Mouse (Mus musculus): ENCODE data around the gene Anxa9. TPM values are rescaled to one million over a fixed set of nuclear protein-coding genes. Genes with fewer than 3 reads are reported as not detected.

The Anxa9 gene
- total RNA-seq, 2 experiments from 2014 or later: 5.4 to 15.5 TPM

DNA sequence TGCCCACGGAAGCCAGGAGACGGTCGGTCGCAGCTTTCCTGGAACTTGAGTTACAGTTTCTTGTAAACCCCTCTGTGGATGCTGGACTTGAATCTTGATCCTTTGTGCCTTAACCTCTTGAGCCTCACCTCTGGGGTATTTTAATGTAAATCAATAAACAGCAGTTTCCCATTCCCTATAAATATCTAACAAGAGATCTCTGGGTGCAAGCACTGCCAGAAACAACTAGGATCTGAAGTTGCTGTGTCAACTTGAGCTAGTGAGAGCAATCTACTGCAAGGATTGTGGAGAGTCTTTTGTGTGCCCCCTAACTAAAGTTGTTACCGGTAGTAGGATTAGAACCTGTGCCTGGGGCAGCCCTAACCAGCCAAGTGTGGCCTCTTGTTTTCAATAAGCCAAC is 21.6 kb downstream of the Anxa9 start:
- no peak for ATAC-seq (replicated peaks; ENCODE audit: poor library complexity, severe bottlenecking)

DNA sequence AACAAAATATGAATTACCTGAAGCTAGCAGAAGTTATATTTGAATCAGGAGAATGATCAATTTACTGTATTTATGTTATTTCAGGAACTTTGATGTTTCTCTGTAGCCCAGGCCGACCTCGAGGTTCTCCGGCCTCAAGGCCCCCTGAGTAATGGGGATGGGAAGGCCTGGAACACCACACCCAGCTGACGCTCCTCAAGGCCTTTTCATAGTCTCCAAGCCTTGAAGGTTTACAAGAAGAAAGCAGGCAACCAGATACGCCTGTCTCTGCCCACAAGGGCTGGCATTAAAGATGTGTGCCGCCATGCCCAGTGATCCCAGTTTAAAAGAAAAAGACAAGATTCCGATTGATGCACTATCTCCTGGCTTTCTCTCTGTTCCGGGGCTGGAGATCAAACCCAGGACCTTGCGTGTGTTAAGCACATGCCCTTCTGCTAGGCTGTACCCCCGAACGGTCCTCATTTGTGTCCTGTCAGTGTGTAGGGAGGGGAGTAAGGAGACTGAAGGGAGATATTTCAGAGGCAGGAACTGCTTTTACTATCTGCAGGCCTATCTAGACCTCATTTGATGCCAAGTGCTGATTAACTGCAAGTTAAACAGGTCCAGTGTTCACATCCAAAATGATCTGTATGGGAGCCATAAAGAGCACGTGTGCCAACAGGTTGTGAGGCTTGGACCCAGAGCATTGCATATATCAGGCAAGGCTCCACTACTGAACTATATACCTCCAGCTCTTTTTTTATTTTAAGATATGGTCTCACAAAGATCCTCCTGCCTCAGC is 22.3 kb downstream of the Anxa9 start:
- no peak for ATAC-seq (replicated peaks; ENCODE audit: poor library complexity, severe bottlenecking)

DNA sequence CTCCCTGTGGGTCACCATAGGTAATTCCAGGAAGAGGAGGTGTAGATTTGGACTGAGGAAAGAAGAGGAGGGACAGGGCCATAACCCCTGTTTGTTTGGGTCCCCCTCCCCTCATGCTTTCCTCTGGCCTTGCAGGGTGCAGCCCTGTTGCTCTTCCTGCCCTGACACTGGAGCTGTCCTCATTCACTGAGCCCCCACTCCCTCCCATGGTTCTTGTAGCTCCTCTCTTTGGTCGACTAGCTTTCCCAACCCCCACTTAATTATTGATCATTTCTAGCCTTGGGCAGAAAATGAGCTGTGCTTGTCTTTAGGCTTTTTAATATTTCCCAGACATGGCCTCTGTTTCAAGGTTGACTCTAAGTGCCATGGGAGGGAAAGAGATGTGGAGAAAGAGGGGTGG is 22.9 kb downstream of the Anxa9 start:
- no peak for ATAC-seq (replicated peaks; ENCODE audit: poor library complexity, severe bottlenecking)

DNA sequence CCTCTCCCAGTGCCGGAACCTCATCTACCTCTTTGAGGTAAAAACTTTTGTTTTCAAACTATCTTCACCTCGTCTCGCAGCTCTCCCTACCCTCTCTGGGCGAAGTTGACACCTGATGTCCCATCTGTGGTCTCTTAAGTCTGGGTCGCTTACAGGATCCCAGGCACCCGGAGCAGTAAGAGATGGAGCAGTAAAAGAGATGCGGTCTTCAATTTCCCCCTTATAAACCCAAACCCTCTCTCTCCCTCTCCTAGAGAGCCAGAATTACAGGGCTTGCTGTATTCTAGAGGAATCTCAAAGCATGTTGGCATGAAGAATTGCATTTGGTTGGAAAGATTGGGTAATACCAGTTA is 23.4 kb downstream of the Anxa9 start:
- no peak for ATAC-seq (replicated peaks; ENCODE audit: poor library complexity, severe bottlenecking)

DNA sequence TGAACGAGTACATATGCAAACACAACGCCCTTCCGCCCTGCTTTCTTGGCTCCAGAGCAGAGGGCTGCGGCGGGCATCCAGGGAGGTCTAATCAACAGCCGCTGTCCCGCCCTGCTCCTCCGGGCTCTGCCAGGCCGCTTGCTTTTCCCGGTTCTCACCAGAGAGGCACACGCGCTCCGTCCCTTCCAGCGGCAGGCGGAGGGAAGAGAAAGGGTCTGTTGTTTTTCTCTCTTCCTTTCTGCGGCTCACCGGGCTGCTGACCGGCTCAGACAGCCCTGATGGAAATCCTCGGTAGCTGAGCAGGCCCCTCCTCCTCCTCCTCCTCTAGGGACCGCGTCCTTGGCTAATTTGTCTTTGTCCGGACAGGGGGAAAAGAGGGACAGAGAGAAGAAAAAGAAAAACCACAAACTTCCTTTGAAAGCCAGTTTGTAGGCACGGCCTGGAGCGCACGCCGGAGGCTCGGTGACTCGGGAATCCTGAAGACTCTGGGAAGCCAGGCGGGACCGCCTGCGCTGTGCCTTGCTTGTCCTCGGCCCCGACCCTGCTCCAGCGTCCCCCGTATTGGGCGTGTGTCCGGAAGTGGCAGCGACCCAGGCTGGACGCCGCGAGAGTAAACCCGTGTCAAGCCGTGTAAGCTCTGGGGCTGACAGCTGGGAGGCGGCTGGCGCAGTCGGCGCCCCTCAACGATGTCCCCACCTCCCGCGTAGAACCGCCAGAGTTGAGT is 23.9 kb downstream of the Anxa9 start:
- peak; percentile 46 for ATAC-seq (replicated peaks; ENCODE audit: poor library complexity, severe bottlenecking)

DNA sequence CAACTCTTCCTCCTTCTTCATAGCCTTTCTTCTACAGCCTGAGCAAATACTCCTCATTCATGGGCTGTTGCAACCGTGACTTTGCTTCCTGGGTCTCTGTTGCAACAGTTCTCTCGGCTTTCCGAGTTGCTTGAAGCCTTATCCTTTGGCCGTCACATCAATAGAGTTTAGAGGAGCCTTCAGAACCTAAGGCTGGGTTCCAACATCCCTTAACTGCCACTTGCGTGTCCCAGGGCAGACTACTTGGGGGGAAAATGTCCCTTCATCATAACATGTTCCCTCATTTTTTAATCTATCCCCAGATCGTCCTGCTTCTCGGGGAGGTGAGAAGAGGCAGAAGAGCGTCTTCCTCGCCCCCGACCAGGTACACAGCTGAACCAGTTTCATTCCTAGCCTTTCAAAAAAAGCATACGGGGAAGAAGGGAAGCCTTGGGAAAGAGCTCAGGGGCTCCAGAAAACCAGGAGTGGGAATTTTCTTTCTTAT is 24.6 kb downstream of the Anxa9 start:
- peak; percentile 53 for ATAC-seq (replicated peaks; ENCODE audit: poor library complexity, severe bottlenecking)

DNA sequence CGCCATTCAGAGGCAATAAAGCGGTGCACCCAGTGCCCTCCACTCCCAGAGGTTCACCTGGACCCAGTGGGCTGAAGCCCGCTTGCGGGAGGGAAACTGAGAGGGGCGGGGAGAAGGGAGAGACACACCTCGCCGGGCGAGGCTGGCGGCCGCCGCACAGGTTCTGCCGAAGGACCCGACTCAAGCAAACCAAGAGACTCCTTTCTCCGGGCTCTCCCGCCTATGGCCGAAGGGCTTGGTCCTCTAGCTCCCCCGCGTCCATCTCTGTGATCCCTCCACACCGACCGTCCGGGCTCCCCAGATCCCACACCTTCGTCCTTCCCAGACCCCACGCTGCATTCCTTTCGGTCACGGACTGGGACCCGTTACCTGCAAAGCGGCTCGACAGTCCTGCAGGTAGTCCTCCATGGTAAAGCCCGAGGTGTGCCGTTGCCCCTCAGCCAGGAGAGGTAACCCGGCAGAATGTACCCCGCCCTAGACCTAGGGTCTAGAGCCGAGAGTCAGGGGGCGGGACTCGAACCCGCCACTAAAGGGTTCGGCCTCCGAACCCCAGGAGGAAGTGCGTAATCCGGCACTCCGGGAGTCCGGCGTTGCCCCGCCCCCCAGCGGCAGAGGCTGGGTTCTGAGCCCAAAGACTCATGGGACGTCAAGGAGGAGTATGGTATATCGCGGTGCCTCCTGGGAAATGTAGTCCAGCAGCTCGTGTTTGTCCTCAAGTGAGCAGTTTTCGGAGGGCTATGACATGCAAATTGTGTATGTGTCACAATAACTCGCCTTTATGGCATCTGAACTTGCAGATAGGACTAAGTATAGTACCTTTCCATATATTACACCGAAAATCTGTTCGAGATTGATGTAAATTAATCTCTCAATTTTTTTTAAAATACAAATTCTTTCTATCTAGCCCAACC is 25.5 kb downstream of the Anxa9 start, which contains the start of the genes Mindy1 and Prune1:
Mindy1 (plus strand) TSS at position 130 of the 911 bp plus-strand sequence.
Prune1 (minus strand) TSS at position 861 of the 911 bp plus-strand sequence.
- ATAC-seq (replicated peaks; ENCODE audit: poor library complexity, severe bottlenecking): peak; percentile 77

DNA sequence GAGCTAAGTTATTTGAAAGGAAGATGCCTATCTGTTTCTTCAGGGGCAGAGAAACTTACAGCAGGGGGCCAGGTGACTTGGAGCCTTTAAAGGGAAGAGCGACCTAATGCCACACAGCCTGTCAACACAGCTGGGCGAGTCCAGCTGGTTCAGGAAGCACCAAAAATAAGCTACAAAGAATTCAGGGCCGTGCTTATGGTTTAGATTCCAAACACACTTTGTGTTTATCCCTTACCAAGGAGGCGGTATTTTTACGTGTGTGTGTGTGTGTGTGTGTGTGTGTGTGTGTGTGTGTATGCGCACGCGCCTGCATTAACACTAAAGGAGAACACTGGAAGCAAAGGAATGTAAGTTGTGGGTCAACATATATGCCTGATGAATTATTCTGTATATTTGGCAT is 26.2 kb downstream of the Anxa9 start:
- no peak for ATAC-seq (replicated peaks; ENCODE audit: poor library complexity, severe bottlenecking)

DNA sequence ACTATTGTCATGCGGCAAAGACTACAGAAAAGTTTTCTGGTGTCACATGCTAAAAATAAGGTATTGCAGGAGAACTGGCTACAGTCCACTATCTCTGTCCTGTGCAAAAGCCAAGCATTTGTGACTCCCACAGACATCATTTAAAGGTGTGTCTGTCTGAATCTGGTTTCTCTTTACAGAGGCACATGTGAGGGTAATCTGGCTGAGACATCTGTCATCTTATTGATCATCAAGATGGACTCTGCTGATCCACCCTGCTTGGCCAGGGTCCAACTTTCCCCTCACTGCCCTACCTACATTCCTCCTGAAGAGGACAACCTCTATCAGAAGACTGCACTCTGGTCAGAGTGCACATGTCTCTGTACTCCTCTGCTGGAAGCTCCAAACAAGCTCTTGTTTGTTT is 29.8 kb downstream of the Anxa9 start:
- ATAC-seq (replicated peaks; ENCODE audit: poor library complexity, severe bottlenecking): no peak

DNA sequence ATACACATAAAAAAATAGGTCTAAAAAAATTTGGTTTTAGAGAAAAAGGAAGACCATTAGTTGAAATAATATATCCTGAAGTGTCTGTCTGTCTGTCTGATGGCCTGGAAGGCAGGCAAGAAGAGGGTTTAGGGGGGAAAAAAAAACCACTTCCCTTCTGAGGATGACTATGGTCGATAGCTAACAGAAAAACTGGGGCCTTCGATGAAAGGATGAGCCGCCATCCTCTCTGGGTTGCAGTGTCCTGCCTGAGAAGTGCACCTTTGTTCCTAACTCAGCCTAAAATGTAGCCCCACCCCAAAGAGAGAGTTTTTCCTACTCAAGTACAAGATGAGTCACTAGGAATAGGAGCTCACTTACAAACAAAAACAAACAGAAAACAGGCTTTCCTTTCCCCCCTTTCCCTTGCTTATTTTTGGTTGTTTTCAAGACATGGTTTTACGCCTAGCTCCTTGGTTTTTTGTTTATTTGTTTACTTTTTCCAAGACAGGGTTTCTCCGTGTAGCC is 30.5 kb downstream of the Anxa9 start:
- no peak; the same call in 1 of the 2 replicates for ATAC-seq (replicated peaks; ENCODE audit: poor library complexity, severe bottlenecking)

DNA sequence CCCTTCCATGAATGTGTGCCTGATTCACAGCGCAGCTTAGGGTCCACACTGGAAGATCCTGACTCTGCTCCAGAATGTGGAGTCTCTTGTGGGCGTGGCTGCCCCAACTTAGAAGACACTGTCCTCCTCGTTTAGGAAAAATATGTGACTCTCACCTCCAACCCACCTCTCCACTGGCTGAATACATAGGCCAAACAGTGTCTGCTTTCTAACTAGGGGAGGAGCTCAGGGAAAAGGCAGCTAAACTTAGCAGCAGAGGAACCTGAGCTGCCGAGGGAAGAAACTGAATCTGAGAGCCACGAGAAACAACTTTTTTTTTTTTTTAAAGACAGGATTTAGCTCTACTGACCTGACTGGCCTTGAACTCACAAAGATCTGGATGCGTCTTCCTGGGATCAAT is 31.8 kb downstream of the Anxa9 start:
- ATAC-seq (replicated peaks; ENCODE audit: poor library complexity, severe bottlenecking): no peak

DNA sequence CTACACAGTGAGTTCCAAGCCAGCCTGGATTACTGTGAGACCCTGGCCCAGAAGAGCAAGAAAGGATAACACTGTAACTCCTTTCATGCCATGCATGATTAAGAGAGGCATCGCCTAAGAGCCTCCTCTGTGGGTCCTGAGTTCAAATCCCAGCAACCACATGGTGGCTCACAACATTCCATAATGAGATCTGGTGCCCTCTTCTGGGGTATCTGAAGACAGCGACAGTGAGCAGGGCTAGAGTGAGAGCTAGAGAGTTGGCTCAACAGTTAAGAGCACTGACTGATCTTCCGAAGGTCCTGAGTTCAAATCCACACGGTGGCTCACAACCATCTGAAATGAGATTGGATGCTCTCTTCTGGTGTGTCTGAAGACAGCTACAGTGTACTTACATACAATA is 32.5 kb downstream of the Anxa9 start:
- no peak for ATAC-seq (replicated peaks; ENCODE audit: poor library complexity, severe bottlenecking)

DNA sequence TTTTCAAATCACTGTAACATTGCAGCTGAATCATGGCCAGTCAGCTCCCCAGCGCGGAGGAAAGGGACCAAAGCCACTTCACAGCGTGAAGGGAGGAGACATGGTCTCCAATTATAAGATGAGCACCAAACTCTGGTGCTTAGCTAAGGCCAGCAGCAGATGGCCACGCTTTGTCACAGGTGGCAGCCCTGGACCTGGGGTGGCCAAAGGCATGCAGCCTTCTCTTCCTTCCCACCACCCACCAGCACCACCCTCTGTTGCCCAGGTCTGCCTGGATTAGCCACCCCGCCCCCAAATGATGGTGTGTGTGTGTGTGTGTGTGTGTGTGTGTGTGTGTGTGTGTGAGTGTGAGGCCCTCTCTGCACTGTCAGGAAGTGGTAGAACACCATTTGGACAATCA is 33.5 kb downstream of the Anxa9 start:
- ATAC-seq (replicated peaks; ENCODE audit: poor library complexity, severe bottlenecking): no peak

DNA sequence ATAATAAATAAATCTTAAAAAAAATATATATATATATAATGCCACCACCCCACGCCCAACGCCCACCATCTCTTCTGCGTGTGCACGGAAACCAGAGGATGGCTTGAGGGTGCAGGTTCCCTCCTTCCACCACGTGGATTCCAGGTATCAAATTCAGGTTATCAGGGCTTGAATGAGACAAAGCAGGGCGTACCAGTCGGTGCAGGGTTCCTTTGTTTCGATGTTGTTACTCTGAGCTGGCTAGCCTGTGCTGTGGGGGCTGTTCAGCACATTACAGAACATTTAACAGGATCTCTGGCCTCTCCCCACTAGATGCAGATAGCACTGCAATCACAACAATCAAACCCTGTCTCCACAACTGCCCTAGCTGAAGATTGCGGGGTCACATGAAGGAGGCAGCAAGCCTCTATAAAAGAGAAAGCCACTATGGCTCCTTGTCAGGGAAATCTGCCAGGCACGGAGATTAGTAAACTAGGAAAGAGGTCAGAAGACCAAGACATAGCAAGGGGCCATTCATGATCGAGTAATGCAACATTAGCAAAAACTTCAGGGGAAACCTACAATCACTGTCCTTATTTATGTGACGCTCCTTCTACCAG is 36.1 kb downstream of the Anxa9 start:
- ATAC-seq (replicated peaks; ENCODE audit: poor library complexity, severe bottlenecking): no peak

DNA sequence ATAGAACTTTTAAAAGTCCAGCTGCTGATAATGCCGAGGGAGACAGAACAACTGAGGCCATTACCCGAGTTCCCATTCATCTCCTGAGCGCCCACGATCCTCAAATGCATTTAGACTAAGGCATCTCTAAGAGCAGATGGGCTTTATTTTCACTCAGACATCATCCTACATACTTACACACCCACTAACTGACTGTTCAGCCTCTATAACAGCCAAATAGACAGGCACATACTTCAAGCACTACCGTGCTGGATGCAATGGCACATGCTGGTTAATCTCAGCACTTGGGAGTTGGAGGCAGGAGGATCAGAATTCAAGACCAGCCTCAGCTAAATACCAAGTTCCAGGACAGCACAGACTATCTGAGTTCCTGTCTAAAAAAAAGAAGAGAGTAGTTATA is 37.2 kb downstream of the Anxa9 start:
- no peak for ATAC-seq (replicated peaks; ENCODE audit: poor library complexity, severe bottlenecking)

DNA sequence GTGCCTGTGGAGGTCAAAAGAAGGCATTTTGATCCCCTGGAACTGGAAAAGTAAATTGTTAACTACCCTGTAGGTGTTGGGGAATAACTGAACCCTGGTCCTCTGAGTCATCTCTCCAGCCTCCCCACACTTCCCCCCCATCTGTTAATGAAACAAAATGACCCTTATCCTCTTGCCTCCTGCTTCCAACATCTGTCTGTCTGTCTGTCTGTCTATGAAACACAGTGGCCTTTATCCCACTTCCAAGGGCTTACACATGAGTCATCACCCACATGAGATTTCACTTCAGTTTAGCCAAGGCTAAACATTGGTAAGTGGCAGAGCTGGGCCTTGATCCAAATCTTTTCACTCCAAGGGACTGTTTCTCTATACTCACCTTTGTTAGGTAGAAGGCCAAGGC is 39.1 kb downstream of the Anxa9 start:
- ATAC-seq (replicated peaks; ENCODE audit: poor library complexity, severe bottlenecking): no peak

DNA sequence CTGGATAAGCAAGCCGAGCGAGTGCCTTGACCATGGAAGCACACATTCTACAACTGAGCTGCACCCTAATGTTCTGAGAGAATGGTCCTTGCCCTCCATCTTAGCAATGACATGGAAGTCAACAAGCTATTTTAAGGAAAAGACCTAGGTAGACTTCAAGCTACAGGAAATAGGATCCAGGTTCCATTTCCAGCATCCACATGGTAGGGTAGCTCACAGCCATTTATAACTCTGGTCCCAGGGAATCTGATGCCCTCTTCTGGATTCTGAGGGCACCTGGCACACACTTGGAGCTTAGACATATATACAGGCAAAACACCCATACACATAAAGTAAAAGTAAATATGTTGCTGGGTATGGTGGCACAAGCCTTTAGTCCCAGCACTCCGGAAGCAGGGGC is 40.9 kb downstream of the Anxa9 start:
- ATAC-seq (replicated peaks; ENCODE audit: poor library complexity, severe bottlenecking): no peak

DNA sequence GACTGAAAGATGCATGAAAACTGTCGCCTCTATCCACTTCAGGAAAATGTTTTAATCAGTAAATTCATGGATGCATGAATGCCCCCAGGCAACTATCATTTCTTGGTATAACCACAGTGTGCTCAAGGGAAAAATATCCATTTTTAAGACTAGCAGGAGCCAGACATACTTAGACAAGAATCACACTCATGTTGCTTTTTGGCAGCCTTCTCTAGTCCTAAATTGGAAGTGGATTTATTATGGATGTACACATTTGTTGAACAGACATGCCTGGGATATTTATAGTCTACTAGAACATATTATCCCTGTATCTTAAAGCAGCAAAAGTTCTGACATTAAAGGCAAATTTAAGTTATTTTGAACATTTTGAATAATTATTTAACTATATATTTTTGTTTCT is 42.3 kb downstream of the Anxa9 start:
- ATAC-seq (replicated peaks; ENCODE audit: poor library complexity, severe bottlenecking): no peak

DNA sequence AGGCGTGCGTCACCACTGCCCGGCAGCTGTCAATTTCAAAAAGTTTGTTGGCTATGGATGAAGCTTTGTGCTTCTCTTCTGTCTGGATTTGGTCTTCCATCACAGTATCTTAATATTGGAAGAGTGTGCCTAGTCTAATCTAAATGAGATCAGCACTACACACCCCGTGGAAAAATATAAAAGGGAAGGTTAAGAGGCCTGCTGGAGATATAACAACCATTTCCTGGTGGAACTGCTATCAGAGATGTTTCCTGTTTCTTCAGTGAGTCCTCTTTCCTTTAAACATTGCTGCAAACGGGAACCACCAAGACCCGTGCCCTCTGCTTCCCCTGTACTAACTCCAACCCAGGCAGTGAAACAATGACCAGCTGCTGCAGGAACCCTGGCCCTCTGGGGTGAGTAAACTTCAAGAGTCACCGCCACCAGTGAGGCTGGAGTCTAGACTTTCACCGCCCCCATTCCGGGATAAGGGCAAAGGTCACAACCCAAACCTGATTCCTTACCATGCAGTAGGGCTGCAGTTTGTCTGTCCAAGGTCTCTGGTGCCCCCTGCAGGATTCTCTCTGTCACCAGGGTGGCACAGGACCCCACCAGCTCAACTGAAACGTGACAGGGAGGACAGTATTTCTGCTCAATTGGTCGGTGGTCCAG is 43.8 kb downstream of the Anxa9 start:
- peak; percentile 97 for ATAC-seq (replicated peaks; ENCODE audit: poor library complexity, severe bottlenecking)

DNA sequence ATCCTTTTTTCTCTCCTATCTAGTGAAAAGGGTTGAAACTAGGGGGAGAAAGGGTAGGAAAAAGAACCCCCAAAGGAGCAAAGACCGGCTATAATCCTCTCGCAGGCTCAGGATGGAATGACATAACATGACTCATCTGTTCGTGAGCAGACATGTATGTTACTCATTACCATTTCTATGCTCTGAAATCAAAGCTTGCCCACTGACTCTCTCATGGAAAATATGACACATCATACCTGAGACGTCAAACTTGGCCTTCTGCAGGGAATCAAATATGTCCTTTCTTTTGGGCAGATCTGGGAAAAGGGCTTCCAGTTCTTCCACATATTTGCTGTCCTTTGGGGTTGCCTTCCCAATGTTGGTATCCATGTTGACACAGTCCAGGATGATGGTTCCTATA is 45.0 kb downstream of the Anxa9 start:
- no peak for ATAC-seq (replicated peaks; ENCODE audit: poor library complexity, severe bottlenecking)

All from granulocyte monocyte progenitor cell, adult 5-6 weeks (primary cell).